Mouse (Mus musculus) olfactory bulb, adult 2 months (tissue): Measurements from ENCODE around the gene Tagln2.

ENCODE experiments used
- CTCF ChIP-seq: fragments of 200-500 bp; IDR thresholded peaks from 2 replicates; pipeline ENCODE4 v1.5.1; 2012; ENCODE audit warnings: low read depth, mild to moderate bottlenecking, low read length, moderate library complexity; ENCODE audit not compliant: insufficient read depth
- POLR2A ChIP-seq: fragments of 200-500 bp; IDR thresholded peaks from 2 replicates; pipeline ENCODE4 v1.6.1; 2012; ENCODE audit warnings: mild to moderate bottlenecking, low read depth, low read length, moderate library complexity; ENCODE audit not compliant: insufficient read depth

DNA sequence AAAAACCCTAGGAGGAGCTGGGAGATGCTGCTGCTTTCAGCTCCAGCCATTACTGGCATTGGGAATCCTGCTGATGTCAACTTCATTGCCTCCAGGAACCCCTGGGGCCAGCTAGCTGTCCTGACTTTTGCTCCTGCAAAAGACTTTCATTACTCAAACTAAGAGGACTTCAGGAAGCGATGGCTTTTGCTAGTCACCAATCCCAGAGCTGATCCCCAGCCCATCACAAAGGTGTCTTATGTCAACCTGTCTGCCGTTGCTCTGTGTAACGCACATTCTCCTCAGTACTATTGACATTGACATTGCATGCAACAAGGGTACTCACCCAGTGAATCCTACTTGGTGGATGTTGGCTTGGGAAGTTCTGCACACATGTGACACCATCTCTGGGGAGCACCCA lies 25.7 kb upstream of the Tagln2 start:
- no peak for TF ChIP-seq CTCF
- TF ChIP-seq POLR2A = no peak
